9 mouse cellular contexts compared by ENCODE assay signal in the genomic region with DNA sequence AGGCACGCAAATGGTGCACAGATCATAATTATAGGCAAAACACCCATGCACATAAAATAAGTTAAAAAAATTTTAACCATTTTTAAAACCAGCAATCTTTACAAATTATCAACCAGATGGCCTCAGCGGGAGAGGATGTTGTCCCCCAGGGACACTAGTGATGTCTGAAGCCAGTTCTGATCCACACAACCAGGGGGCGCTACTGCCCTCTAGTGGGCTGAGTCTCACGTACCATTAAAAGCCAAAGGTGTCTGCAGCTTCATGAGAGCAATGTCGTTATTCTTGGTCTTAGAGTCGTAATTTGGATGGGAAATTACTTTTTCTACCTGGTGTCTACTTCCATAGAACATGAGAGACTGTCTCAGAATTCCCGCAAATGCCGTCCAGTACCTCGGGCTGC. TPM values are rescaled to one million over a fixed set of nuclear protein-coding genes. Genes with fewer than 3 reads are reported as not detected.
DNase-seq lines count a peak whose midpoint lies in the region; ATAC-seq lines count a peak whose summit lies in the region.
"Had no signal": no experiment of that assay in that cellular context is flagged by ENCODE, and none has a peak within 500 bp of the region (broad histone marks: within the 10 kb centered on the region; RNA-seq: fewer than 3 reads in every experiment).

No protein-coding gene starts in this region.

- H3K36me3 ChIP-seq in embryonic facial prominence, embryonic 14.5 days (ENCODE audit: control insufficient read depth, insufficient read depth, low read length), result no peaks in the 10 kb centered on the region
- H3K36me3 ChIP-seq in neural tube, embryonic 11.5 days (ENCODE audit: control insufficient read depth, insufficient read depth, low read length), result no peaks in the 10 kb centered on the region

- no peak overlapping the region for H3K4me3 ChIP-seq in embryonic facial prominence, embryonic 14.5 days (ENCODE audit: low read depth, low read length)
- H3K4me3 ChIP-seq in neural tube, embryonic 11.5 days (ENCODE audit: low read depth, low read length), result no peak overlapping the region

- no peak for ATAC-seq in embryonic facial prominence, embryonic 14.5 days (ENCODE audit: low read depth)
- no peak for ATAC-seq in neural tube, embryonic 11.5 days (ENCODE audit: insufficient read depth, low FRiP score, low TSS enrichment)
- ATAC-seq in erythroblast, adult 5-6 weeks (replicated peaks; ENCODE audit: low FRiP score, poor library complexity, severe bottlenecking), result no peak

- H3K4me1 ChIP-seq in embryonic facial prominence, embryonic 14.5 days (ENCODE audit: control insufficient read depth, insufficient read depth, low read length), result no peaks in the 10 kb centered on the region
- no peaks in the 10 kb centered on the region for H3K4me1 ChIP-seq in neural tube, embryonic 11.5 days (ENCODE audit: control insufficient read depth, insufficient read depth, low read length)

- no peaks in the 10 kb centered on the region for H3K9me3 ChIP-seq in embryonic facial prominence, embryonic 14.5 days (ENCODE audit: control insufficient read depth, low read length)
- H3K9me3 ChIP-seq in neural tube, embryonic 11.5 days (ENCODE audit: control insufficient read depth, low read length), result no peaks in the 10 kb centered on the region

- no peak overlapping the region for H3K27ac ChIP-seq in embryonic facial prominence, embryonic 14.5 days (replicated peaks; ENCODE audit: low read depth, low read length)
- H3K27ac ChIP-seq in neural tube, embryonic 11.5 days (ENCODE audit: low read depth, low read length), result no peak overlapping the region

- H3K4me2 ChIP-seq in embryonic facial prominence, embryonic 14.5 days (ENCODE audit: low read depth, low read length), result no peak overlapping the region
- no peak overlapping the region for H3K4me2 ChIP-seq in neural tube, embryonic 11.5 days (ENCODE audit: low read depth)

- WGBS in embryonic facial prominence, embryonic 14.5 days, result 57% methylated on average over 9 of the region's 9 CpGs
- WGBS in neural tube, embryonic 11.5 days, result 64% methylated on average over 9 of the region's 9 CpGs

- no peaks in the 10 kb centered on the region for H3K27me3 ChIP-seq in embryonic facial prominence, embryonic 14.5 days (replicated peaks; ENCODE audit: control insufficient read depth, insufficient read depth, low read length)
- no peaks in the 10 kb centered on the region for H3K27me3 ChIP-seq in neural tube, embryonic 11.5 days (ENCODE audit: control insufficient read depth, insufficient read depth, low read length)

- peak; percentile 20 for DNase-seq in heart, adult 8-10 months (ENCODE audit: low spot score)
- DNase-seq in heart, adult 11 months, result no peak
- DNase-seq in B cell, adult 2 months, result peak; percentile 56 to 61
- peak; percentile 19 for DNase-seq in adrenal gland, adult 8-10 months
- peak; percentile 5 for DNase-seq in embryonic facial prominence, embryonic 14.5 days (ENCODE audit: low spot score)
- DNase-seq in layer of hippocampus, postnatal 14 days (ENCODE audit: low spot score in 2 of 2), result peak; percentile 35 to 61
- DNase-seq in neural tube, embryonic 11.5 days (ENCODE audit: low spot score), result peak; percentile 19

- no peak overlapping the region for H3K9ac ChIP-seq in embryonic facial prominence, embryonic 14.5 days (ENCODE audit: low read depth, low read length)
- no peak overlapping the region for H3K9ac ChIP-seq in neural tube, embryonic 11.5 days (ENCODE audit: low read length)

RNA-seq across cellular contexts. Expression of a gene that starts 42.3 kb away (rescaled TPM):
- total RNA-seq in heart, adult 8-10 months (2022), result not detected
- total RNA-seq in adrenal gland, adult 8-10 months (2022), result under 1 TPM in 2 of 4 experiments, not detected in 2; 0.07 to 0.09 TPM
- polyA plus RNA-seq in embryonic facial prominence, embryonic 14.5 days (2014; fragmentation: Nextera tagmentation; extraction: Ambion mirVana), result 2.5 and 2.8 TPM in 2 replicates
- total RNA-seq in layer of hippocampus, postnatal 14 days (2021), result not detected
- 0.23 and 0.37 TPM in 2 replicates for polyA plus RNA-seq in neural tube, embryonic 11.5 days (2014; fragmentation: Nextera tagmentation; extraction: Ambion mirVana)
- not detected in 2 replicates for total RNA-seq in erythroblast, adult 5-6 weeks (2015; ENCODE audit: low replicate concordance)
- not detected in 2 replicates for total RNA-seq in erythroblast, adult 5-6 weeks (2017; ENCODE audit: low replicate concordance)

RNA-seq across cellular contexts. Expression of a gene that starts 54.0 kb away (rescaled TPM):
- total RNA-seq in heart, adult 8-10 months (2022), result not detected
- total RNA-seq in adrenal gland, adult 8-10 months (2022), result not detected
- 0.18 TPM in 1 of 2 replicates, not detected in the other for polyA plus RNA-seq in embryonic facial prominence, embryonic 14.5 days (2014; fragmentation: Nextera tagmentation; extraction: Ambion mirVana)
- not detected for total RNA-seq in layer of hippocampus, postnatal 14 days (2021)
- polyA plus RNA-seq in neural tube, embryonic 11.5 days (2014; fragmentation: Nextera tagmentation; extraction: Ambion mirVana), result not detected in 2 replicates
- total RNA-seq in erythroblast, adult 5-6 weeks (2015; ENCODE audit: low replicate concordance), result not detected in 2 replicates
- not detected in 2 replicates for total RNA-seq in erythroblast, adult 5-6 weeks (2017; ENCODE audit: low replicate concordance)
- polyA plus RNA-seq: heart, embryonic 14.5 days had no signal
